Mouse (Mus musculus) hindlimb bud, embryonic 11.5 days (tissue): ENCODE measurements at regions not wholly inside any gene's neighbourhood (a gene's known extent, or its start where the extent isn't known, plus 50 kb on each side); places are given as distances from the start of the nearest gene placed in this dataset.
A peak's percentile ranks its signal among the peaks of the same experiment; 100 is the strongest.

ENCODE experiments used
- DNase-seq: peaks from one replicate; pipeline ENCODE4 v3.0.0-alpha.2; 2012; ENCODE audit warnings: low read depth, low spot score; ENCODE audit errors: extremely low spot score

- no peak for DNase-seq
These were observed 339.6 kb downstream of the Foxa2 start for GRCm38 (mm10) chr2:147707156-147707555.

GRCm38 (mm10) chr2:147703981-147704380 lies 342.3 kb downstream of the Pax1 start:
- no peak for DNase-seq

GRCm38 (mm10) chr2:147702330-147703063 lies 340.8 kb downstream of the Pax1 start:
- DNase-seq = no peak

GRCm38 (mm10) chr2:147699524-147700081 lies 337.9 kb downstream of the Pax1 start:
- DNase-seq = no peak

GRCm38 (mm10) chr2:147691896-147692295 lies 330.2 kb downstream of the Pax1 start:
- no peak for DNase-seq

- DNase-seq = no peak
These were observed 328.9 kb downstream of the Pax1 start for GRCm38 (mm10) chr2:147690506-147691208.

- DNase-seq = no peak
These were observed 327.0 kb downstream of the Pax1 start for GRCm38 (mm10) chr2:147688742-147689141.

GRCm38 (mm10) chr2:147656667-147657066 lies 294.9 kb downstream of the Pax1 start:
- DNase-seq = no peak

- no peak for DNase-seq
These were observed 288.5 kb downstream of the Pax1 start for GRCm38 (mm10) chr2:147650229-147650628.

GRCm38 (mm10) chr2:147647972-147648371 lies 286.2 kb downstream of the Pax1 start:
- DNase-seq = no peak

- DNase-seq = no peak
These were observed 285.8 kb downstream of the Pax1 start for GRCm38 (mm10) chr2:147647506-147647905.

- DNase-seq = no peak
These were observed 276.2 kb downstream of the Pax1 start for GRCm38 (mm10) chr2:147637882-147638281.

GRCm38 (mm10) chr2:147632737-147633136 lies 271.0 kb downstream of the Pax1 start:
- no peak for DNase-seq

GRCm38 (mm10) chr2:147629716-147630115 lies 268.0 kb downstream of the Pax1 start:
- DNase-seq = no peak

GRCm38 (mm10) chr2:147627096-147627495 lies 265.4 kb downstream of the Pax1 start:
- peak; percentile 50 for DNase-seq

- DNase-seq = no peak
These were observed 261.4 kb downstream of the Pax1 start for GRCm38 (mm10) chr2:147623116-147623515.

- DNase-seq = no peak
These were observed 256.1 kb downstream of the Pax1 start for GRCm38 (mm10) chr2:147617849-147618248.

GRCm38 (mm10) chr2:147610343-147610742 lies 248.6 kb downstream of the Pax1 start:
- DNase-seq = no peak

GRCm38 (mm10) chr2:147601639-147602038 lies 239.9 kb downstream of the Pax1 start:
- DNase-seq = no peak

- DNase-seq = no peak
These were observed 210.7 kb downstream of the Pax1 start for GRCm38 (mm10) chr2:147572413-147572812.

- DNase-seq = peak; percentile 20
These were observed 199.5 kb downstream of the Pax1 start for GRCm38 (mm10) chr2:147561220-147561619.
